Mouse (Mus musculus): ENCODE data around the gene Gm16223.

The Gm16223 gene

GRCm38 (mm10) chr5:42067476-42068187 is at the start of gene Gm16223:
Gene Gm16223, plus strand, starts transcription at chr5:42067960.
- DNase-seq = no peak

DNA sequence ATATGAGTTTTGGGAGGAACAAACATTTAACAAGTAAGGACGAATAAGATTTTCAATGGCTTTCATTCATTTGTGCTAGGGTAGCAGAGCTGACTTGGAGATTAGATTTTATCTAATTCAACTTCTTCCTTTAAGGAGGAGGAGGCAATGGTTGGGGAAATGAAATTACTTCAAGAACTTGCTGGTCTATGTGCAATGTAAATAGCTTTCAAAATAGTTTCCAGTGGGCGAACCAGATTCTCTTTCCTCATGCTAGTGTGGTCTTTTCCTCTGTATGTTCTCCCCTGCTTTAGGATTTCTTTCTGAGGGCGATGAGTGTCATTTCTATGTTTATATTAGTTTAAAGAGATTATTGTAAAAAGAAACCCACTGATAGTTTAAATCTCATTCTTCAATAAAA is 45.7 kb upstream of the Gm16223 start:
- DNase-seq = no peak

- no peak for DNase-seq
These were observed 44.2 kb upstream of the Gm16223 start for GRCm38 (mm10) chr5:42023521-42023920.

GRCm38 (mm10) chr5:42036388-42037082 is 31.2 kb upstream of the Gm16223 start:
- DNase-seq = no peak

DNA sequence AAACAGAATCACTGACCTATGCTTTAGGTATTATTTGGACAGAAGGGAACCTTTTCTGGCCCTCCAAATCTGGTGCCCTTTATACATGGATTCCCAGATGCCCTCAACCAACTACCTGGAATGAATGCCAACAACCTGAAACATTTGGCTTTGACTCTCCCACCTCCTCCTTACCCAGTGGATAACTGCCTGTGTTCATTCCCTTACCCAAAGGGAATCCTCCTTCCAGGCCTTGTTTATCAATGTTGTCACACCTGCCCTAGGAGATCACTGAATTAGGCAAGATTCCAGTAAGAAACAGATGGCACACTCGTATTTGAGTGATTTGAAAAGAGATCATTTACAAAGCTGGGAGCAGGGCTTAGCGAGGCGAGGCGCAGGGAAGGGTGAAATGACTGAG is 13.1 kb upstream of the Gm16223 start:
- DNase-seq = peak; percentile 72

GRCm38 (mm10) chr5:42055151-42055550 is 12.6 kb upstream of the Gm16223 start:
- peak; percentile 66 for DNase-seq

- DNase-seq = no peak
These were observed 2.7 kb upstream of the Gm16223 start for GRCm38 (mm10) chr5:42065090-42065489.

GRCm38 (mm10) chr5:42067075-42067474 is 685 bp upstream of the Gm16223 start:
- DNase-seq = no peak

GRCm38 (mm10) chr5:42068188-42068579 is 424 bp downstream of the Gm16223 start:
- DNase-seq = no peak

DNA sequence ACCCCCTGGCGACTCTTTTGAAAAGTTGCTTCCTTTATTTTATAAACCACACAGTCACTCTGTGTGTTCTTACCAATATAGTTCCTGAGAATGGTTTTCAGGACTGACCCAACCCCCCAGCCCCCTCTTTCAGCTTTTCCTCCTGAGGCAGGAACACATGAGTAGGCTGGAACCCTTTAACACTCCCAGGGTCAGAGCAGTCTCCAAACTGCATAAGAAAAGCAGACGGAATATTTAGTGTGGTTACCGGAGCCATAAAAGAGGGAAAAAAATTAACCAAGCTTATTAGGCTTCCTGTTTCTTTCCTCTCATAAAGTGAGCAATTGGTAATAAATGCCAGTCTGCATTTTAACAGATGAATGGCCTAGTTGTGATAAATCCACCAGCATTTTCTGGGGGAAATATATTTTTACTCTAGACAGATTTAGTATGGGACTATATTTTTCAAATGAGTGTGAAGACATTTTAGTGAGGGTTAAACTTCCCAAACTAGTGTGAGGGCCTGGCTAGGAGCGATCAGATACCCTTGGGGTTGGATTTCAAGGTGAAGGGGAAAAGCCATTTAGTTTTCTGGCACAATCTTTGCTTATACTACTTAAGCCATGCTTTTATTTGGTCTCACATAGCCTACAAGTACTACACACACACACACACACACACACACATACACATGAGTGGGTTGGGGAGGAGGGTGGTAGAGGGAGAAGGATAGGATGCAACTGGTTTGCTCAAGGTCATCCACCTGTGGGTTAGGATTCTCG is 49.0 kb downstream of the Gm16223 start:
- no peak for DNase-seq

DNA sequence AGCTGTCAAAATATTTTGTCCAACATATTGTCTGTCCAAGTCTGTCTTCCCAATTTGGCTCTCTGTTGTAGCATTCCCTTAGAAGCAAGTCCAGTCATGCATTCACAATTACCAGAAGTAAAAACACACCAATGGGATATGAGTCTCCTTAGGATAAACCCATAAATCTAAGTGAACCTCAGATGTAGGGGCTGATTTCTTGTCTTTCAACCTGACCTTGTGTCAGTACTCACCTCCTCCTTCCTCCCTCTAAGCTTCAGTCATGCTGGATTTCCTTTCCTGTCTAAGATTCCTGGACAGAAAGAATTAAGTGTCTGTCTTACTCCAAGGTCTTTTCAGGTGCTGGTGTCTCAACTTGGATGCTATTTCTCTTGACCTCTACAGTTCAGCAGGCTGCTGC is 57.8 kb downstream of the Gm16223 start:
- no peak for DNase-seq

DNA sequence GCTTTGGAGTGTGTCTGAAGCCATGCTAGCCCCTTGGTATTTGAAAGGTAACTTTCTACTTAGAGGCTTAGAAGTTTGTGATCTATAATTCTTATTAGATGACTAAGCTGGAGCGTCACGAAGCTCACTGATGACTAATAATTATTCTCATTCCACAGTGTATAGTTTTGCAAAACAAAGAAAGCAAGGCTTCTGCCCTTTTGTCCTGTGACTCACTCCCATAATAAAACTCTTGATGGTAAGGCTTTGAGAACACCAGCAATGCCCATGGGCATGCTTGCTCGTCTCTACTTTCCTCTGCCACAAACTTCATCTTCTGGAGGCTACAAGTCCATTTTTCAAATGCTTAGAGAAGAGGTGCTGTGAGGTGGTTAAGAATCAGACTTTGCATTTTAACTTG is 87.9 kb downstream of the Gm16223 start:
- DNase-seq = no peak

DNA sequence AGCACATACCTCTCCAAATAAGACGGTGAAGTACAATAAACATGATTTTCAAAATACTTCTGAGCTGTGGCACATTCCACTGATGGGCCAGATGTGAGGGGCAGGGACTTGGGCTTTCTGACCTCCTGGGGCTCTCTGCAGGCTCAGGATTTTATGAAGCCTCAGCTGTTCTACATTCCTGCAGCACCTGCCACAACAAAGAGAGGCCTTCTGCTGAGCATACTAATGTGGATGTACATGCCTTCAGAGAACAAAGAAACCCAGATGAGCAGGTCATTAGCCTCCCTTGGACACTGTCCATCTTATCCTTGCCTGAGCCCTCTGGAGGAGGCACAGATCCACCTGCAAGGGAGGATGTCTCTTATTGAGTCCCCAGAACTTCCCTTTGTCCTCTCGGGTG is 97.0 kb downstream of the Gm16223 start:
- DNase-seq = no peak

DNA sequence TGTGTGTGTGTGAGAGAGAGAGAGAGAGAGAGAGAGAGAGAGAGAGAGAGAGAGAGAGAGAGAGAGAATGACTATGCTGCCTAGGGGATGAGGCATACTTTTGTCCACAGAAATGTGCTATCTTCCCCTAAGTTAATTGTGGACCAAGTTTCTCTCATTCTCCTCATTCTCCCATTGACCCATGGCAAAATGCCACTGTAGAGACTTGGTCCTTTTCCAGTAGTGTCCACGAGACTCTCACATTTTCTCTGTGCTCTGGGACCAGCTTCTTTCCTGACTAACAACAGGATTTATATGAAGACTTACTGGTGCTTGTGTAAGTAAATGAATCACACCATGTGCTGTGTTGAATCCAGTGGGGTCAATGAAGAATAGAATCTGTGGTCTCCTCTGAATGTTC is 98.6 kb downstream of the Gm16223 start:
- no peak for DNase-seq

DNA sequence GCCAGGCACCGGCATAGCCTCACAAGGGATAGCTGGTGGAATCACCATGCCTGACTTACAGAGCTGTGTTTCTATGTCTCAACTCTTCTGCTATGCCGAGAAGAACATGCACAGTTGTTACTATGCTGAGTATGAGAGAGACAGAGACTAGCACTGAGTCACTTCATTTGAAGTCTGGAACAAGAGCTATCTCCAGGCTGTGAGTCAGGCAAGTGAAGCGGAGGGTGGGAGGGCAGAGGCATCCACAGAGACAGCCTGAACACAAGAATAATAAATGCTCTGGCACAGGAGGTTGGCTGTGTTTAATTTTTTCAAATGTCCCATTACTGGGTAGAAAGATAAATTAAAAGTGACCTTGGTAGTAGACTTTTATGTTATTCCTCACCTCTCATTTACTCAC is 100.3 kb downstream of the Gm16223 start:
- no peak for DNase-seq

DNA sequence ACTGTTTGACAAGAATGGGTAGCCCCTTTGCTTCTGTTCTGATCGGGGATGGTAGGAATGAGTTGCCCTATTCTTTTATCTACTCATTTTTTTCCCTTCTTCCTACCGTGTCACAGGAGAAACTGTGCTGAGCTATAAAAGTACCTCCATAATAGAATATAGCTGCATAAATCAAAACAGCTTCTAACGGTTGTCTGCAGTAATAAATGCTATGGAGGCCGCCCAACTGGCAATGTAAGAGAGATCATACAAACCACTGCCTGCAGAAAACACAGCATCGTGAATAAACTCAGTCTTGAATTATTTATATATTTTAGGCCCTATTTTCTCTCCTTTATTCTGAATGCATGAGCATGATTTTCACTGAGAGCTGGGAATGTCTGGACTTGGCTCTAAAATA is 101.0 kb downstream of the Gm16223 start:
- no peak for DNase-seq

- DNase-seq = no peak
These were observed 106.3 kb downstream of the Gm16223 start for GRCm38 (mm10) chr5:42174109-42174508.

DNA sequence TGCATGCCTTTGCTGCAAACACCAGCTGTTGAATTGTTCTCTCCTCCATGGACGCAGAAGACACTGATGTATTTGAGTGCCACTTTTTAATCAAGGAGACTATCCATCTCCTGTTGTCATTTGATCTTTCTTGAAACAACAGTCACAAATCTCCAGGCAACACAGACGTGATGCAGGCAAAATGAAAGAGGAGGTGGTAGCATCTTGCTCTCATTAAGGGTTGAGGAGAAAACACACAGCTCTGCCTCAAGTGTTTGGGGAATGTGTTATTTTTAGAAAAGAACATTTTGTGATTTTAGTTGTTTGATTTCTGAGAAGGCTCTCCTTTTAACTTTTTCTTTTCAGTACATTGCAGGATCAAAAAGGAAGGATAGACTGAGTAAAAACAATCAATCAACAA is 107.7 kb downstream of the Gm16223 start:
- no peak for DNase-seq

GRCm38 (mm10) chr5:42198493-42198892 is 130.7 kb downstream of the Gm16223 start:
- no peak for DNase-seq

GRCm38 (mm10) chr5:42207456-42208122 is 139.8 kb downstream of the Gm16223 start:
- DNase-seq = no peak

GRCm38 (mm10) chr5:42211554-42212338 is 144.0 kb downstream of the Gm16223 start:
- DNase-seq = no peak

GRCm38 (mm10) chr5:42212353-42212752 is 144.6 kb downstream of the Gm16223 start:
- DNase-seq = no peak

GRCm38 (mm10) chr5:42224840-42225239 is 157.1 kb downstream of the Gm16223 start:
- no peak for DNase-seq

Measured in cerebellum, adult 8-10 months (tissue).